Mouse (Mus musculus): ENCODE data around the gene Tbc1d23.

Gene Tbc1d23

DNA sequence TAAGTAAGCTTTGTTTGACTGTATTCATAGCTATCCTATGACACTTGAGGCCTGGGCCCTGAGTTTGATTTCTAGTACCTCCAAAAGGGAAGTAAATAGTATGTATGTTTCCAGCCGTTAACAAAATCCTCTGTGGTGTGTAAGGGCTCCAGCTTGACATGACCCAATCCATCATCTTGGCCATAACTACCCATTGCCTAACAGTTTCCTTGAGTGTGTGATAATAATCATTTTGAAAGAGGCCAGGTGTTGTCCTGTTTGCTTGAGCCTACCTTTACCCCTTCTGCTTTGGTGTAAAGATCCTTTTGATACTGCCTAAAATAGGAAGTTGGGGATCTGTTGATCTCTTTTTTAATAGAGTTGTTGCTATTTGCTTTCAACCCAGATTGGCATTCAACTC, 99.0 kb downstream of the Tbc1d23 start:
- H3K36me3 ChIP-seq (ENCODE audit: insufficient read depth, low read length): peaks cover 66% of the 10 kb centered on the region
- H3K4me3 ChIP-seq (replicated peaks; ENCODE audit: low read length): no peak overlapping the region; the same call in 1 of the 2 replicates
- no peaks in the 10 kb centered on the region for H3K27me3 ChIP-seq (ENCODE audit: insufficient read depth, low read length)
- TF ChIP-seq CTCF (conservative IDR thresholded peaks at IDR 0.05; ENCODE audit: low read length) (no peak), POU5F1 (IDR thresholded peaks at IDR 0.05; ENCODE audit: borderline replicate concordance, low read length) (no peak), NANOG (IDR thresholded peaks at IDR 0.05; ENCODE audit: borderline replicate concordance, low read length) (no peak)
- H3K4me1 ChIP-seq (replicated peaks; ENCODE audit: low read depth, low read length): peaks cover 69% of the 10 kb centered on the region
- no peaks in the 10 kb centered on the region for H3K9me3 ChIP-seq (ENCODE audit: low read length)

DNA sequence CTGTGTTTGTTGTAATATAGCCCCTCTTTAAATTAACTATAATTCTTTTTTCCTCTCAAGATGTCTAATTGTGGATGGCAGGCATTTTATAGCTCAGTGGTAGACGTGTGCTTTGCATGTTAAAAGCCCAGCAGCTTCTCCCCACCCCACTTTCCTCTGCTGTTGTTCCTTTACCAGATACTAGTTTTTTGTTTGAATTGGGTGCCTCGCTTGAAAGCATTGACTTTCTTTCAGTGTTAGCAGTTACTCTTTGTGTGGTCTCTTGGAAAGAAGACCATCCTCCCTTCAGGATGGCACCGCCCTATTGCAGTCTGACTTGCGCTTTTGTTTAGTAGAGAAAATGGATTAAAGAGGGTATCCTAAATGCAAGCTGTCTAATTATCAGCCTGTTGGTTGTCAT, 99.8 kb downstream of the Tbc1d23 start:
- Histone ChIP-seq H3K4me3 (replicated peaks; ENCODE audit: low read length) (0 out of 2 replicates have a peak overlapping the region, but pooled peaks have one; percentile 43), H3K36me3 (ENCODE audit: insufficient read depth, low read length) (peaks cover 59% of the 10 kb centered on the region), H3K27me3 (ENCODE audit: insufficient read depth, low read length) (no peaks in the 10 kb centered on the region), H3K9me3 (ENCODE audit: low read length) (no peaks in the 10 kb centered on the region), H3K4me1 (replicated peaks; ENCODE audit: low read depth, low read length) (peaks cover 74% of the 10 kb centered on the region)
- TF ChIP-seq NANOG (IDR thresholded peaks at IDR 0.05; ENCODE audit: borderline replicate concordance, low read length) (no peak), CTCF (conservative IDR thresholded peaks at IDR 0.05; ENCODE audit: low read length) (no peak), POU5F1 (IDR thresholded peaks at IDR 0.05; ENCODE audit: borderline replicate concordance, low read length) (no peak)

DNA sequence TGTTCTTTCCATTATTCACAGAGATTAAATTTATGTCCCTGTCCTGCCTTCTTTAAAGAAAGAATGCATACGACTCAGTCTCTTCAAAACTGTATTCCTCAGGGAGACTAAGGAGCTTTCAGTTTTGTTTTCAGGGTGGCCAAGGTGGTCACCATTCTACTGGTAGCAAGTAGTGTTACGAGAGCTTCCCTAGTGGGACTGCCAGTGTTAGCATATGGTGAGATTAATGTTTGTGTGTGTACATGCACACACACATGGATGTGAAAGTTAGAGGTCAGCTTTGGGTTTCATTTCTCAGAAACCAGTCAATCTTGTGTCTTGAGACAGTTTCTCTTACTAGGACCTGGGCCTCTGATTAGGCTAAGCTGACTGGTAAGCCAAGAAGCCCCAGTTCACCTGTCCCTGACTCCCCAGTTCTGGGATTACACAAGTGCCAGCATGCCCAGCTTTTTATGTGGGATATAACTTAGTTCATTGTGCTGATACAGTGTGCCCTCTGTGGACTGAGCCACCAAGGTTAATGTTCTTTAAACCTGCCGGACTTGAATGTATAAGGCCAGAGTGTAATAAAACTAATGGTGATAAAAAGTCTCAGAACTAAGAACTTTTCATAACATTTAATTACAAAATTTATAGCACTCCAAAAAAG, 100.4 kb downstream of the Tbc1d23 start:
- H3K36me3 ChIP-seq (ENCODE audit: insufficient read depth, low read length): peaks cover 57% of the 10 kb centered on the region
- TF ChIP-seq CTCF (conservative IDR thresholded peaks at IDR 0.05; ENCODE audit: low read length) (no peak), NANOG (IDR thresholded peaks at IDR 0.05; ENCODE audit: borderline replicate concordance, low read length) (no peak), POU5F1 (IDR thresholded peaks at IDR 0.05; ENCODE audit: borderline replicate concordance, low read length) (no peak)
- peaks cover 78% of the 10 kb centered on the region for H3K4me1 ChIP-seq (replicated peaks; ENCODE audit: low read depth, low read length)
- H3K27me3 ChIP-seq (ENCODE audit: insufficient read depth, low read length): no peaks in the 10 kb centered on the region
- peak overlapping the region; percentile 43 for H3K4me3 ChIP-seq (replicated peaks; ENCODE audit: low read length)
- H3K9me3 ChIP-seq (ENCODE audit: low read length): no peaks in the 10 kb centered on the region

DNA sequence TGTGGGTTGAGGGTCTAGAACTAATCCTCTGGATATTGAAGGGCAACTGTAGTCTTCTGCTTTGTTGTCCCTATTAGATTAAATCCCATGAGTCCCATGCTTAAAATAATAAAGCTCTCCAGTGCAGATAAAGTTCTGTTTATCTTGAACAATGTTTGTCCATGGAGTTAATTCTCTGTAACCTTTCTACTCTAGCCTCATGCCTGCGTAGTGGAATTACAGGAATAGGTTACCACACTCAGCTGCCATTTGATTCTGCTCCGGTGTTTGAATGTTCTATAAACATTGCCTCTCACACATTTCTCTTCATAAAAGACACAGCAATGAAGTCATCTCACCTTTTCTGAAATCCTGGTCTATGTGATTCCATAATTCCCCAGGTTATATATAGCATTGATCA, 103.5 kb downstream of the Tbc1d23 start:
- peaks cover 88% of the 10 kb centered on the region for H3K4me1 ChIP-seq (replicated peaks; ENCODE audit: low read depth, low read length)
- no peak overlapping the region for H3K4me3 ChIP-seq (replicated peaks; ENCODE audit: low read length)
- TF ChIP-seq POU5F1 (IDR thresholded peaks at IDR 0.05; ENCODE audit: borderline replicate concordance, low read length): no peak
- TF ChIP-seq NANOG (IDR thresholded peaks at IDR 0.05; ENCODE audit: borderline replicate concordance, low read length): no peak
- TF ChIP-seq CTCF (conservative IDR thresholded peaks at IDR 0.05; ENCODE audit: low read length): no peak
- no peaks in the 10 kb centered on the region for H3K9me3 ChIP-seq (ENCODE audit: low read length)
- peaks cover 52% of the 10 kb centered on the region for H3K36me3 ChIP-seq (ENCODE audit: insufficient read depth, low read length)
- no peaks in the 10 kb centered on the region for H3K27me3 ChIP-seq (ENCODE audit: insufficient read depth, low read length)

DNA sequence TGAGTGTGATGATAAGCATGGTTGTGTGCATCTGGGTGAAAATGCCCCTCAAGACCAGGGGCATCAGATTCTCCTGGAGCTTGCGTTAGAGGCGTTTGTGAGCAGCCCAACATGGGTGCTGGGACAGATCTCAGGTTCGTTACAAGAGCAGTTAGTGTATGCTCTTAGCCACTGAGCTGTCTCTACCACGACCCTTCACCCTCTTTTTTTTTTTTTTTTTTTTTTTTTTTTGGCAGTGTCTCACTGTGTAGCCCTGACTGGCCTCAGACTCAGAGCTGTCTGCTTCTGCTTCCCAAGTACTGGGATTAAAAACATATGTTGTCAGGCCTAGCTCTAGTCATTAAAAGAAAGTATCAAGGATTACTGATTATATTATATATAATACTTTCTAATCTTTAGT, 105.0 kb downstream of the Tbc1d23 start:
- Histone ChIP-seq H3K27me3 (ENCODE audit: insufficient read depth, low read length) (no peaks in the 10 kb centered on the region), H3K4me3 (replicated peaks; ENCODE audit: low read length) (no peak overlapping the region)
- TF ChIP-seq POU5F1 (IDR thresholded peaks at IDR 0.05; ENCODE audit: borderline replicate concordance, low read length) (no peak), NANOG (IDR thresholded peaks at IDR 0.05; ENCODE audit: borderline replicate concordance, low read length) (no peak), CTCF (conservative IDR thresholded peaks at IDR 0.05; ENCODE audit: low read length) (no peak)

DNA sequence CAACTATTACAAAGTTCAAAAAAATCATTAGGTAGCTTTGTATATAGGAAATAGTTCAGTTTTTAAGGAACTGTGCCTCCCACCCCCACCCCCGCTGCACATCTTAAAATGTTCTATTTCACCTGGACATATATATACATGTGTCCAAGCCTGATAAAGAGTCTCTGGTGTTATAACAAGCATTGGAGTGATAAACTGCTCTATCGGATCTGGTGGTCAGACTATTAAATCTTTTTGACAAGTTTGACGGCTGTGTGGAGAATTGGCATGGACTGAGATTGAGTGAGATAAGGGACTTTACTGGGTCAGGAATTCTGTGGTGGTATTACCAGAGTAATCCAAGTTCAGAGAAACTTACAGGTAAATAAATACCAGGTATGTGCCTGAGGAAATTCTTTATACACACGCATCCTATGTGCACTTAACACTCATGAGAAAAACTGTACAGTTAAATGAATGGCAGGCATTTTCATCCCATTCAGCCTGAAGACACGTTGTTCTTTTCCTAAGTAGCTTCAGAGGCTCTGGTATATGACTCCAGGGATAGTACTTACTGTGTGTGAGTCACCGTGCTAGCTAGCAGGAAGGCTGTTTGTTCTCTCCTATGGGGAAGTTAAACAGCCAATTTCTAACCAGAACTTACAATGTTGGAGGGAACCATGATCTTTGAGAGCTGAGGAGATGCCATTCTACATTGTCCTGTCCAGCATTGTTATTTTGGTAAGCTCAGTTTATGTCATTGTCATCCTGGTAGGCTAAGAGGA, 108.4 kb downstream of the Tbc1d23 start:
- Histone ChIP-seq H3K4me3 (replicated peaks; ENCODE audit: low read length) (peak overlapping the region; percentile 100), H3K36me3 (ENCODE audit: insufficient read depth, low read length) (peaks cover 38% of the 10 kb centered on the region), H3K4me1 (replicated peaks; ENCODE audit: low read depth, low read length) (peaks cover 45% of the 10 kb centered on the region), H3K9me3 (ENCODE audit: low read length) (no peaks in the 10 kb centered on the region), H3K27me3 (ENCODE audit: insufficient read depth, low read length) (no peaks in the 10 kb centered on the region)
- TF ChIP-seq CTCF (conservative IDR thresholded peaks at IDR 0.05; ENCODE audit: low read length) (no peak), NANOG (IDR thresholded peaks at IDR 0.05; ENCODE audit: borderline replicate concordance, low read length) (no peak), POU5F1 (IDR thresholded peaks at IDR 0.05; ENCODE audit: borderline replicate concordance, low read length) (no peak)

More for the DNA sequence above, 105.0 kb downstream of the Tbc1d23 start:
- no peaks in the 10 kb centered on the region for H3K9me3 ChIP-seq (ENCODE audit: low read length)
- peaks cover 75% of the 10 kb centered on the region for H3K4me1 ChIP-seq (replicated peaks; ENCODE audit: low read depth, low read length)
- H3K36me3 ChIP-seq (ENCODE audit: insufficient read depth, low read length): peaks cover 47% of the 10 kb centered on the region

DNA sequence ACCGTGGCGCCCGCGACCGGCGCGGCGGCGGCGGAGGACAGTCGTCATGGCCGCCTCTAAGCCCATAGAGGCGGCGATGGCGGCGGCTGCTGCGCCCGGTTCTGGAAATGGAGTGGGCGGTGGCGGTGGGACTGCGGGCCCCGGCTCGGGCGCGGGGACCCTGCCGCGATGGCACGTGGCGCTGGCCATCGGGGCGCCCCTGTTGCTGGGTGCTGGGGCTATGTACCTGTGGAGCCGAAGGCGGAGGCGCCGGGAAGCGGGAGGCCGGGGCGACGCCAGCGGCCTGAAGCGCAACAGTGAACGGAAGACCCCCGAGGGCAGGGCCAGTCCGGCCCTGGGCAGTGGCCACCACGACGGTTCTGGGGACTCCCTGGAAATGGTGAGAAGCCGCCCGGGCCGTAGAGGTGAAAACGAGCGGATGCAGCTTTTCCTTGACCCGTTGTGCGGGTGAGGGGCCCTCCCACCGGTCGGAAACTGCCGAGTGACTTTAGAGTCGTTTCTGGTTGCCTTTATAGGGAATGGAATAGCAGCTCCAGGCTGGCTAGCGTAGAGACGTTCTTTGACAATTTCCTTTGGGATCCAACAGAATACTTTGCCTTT, 109.4 kb downstream of the Tbc1d23 start:
- Histone ChIP-seq H3K9me3 (ENCODE audit: low read length) (no peaks in the 10 kb centered on the region), H3K4me3 (replicated peaks; ENCODE audit: low read length) (peak overlapping the region; percentile 100), H3K4me1 (replicated peaks; ENCODE audit: low read depth, low read length) (peaks cover 36% of the 10 kb centered on the region), H3K27me3 (ENCODE audit: insufficient read depth, low read length) (no peaks in the 10 kb centered on the region), H3K36me3 (ENCODE audit: insufficient read depth, low read length) (peaks cover 31% of the 10 kb centered on the region)
- TF ChIP-seq CTCF (conservative IDR thresholded peaks at IDR 0.05; ENCODE audit: low read length) (no peak), NANOG (IDR thresholded peaks at IDR 0.05; ENCODE audit: borderline replicate concordance, low read length) (no peak), POU5F1 (IDR thresholded peaks at IDR 0.05; ENCODE audit: borderline replicate concordance, low read length) (no peak)

Measured in E14TG2a.4 (cell line).